Mouse (Mus musculus) right cerebral cortex, postnatal 4 days (tissue): ENCODE data around the gene Ech1.
A peak's percentile ranks its signal among the peaks of the same experiment; 100 is the strongest.

Experiments used
- DNase-seq: peaks from one replicate; pipeline ENCODE4 v3.0.0-alpha.2; 2022

Ech1 gene

DNA sequence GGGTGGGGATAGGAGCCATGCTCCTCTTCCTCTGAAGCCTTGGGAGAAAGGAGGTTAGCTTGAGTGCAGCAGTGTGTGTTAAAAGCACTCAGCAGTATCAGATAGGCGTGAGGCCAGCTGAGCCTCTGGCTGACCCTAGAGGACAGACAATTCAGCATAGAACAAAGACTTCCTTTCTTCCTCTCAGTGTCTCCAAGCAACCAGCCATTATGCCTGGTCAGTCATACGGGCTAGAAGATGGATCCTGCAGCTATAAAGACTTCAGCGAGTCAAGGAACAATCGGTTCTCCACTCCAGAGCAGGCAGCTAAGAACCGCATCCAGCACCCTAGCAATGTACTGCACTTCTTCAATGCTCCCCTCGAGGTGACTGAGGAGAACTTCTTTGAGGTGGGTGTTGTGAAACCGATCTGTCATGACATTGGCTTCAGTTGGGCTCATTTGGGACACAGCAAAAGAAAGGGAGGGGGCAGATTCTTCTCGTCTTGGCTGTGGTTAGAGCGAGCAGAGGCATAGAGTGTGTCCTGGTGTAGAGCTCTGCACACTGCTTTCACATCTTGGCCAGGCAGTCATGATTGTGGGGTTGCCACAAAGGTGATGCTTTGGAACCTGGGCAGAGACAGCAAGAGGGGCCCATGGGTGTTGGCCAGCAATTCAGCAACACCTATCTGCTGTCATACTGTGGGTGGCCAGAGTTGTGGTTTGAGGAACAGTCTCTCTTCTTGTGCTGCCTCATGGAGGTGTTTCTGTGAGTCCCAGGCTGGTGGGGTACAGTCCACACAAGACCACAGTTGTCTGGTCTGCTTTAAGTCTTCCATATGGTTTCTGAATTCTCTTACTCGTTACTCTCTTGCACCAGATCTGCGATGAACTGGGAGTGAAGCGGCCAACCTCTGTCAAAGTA lies 4.4 kb upstream of the Ech1 start:
- DNase-seq, result no peak

GRCm38 (mm10) chr7:28821261-28821831 lies 3.7 kb upstream of the Ech1 start:
- no peak for DNase-seq

- no peak for DNase-seq
These were observed 2.5 kb upstream of the Ech1 start for GRCm38 (mm10) chr7:28822556-28822955.

DNA sequence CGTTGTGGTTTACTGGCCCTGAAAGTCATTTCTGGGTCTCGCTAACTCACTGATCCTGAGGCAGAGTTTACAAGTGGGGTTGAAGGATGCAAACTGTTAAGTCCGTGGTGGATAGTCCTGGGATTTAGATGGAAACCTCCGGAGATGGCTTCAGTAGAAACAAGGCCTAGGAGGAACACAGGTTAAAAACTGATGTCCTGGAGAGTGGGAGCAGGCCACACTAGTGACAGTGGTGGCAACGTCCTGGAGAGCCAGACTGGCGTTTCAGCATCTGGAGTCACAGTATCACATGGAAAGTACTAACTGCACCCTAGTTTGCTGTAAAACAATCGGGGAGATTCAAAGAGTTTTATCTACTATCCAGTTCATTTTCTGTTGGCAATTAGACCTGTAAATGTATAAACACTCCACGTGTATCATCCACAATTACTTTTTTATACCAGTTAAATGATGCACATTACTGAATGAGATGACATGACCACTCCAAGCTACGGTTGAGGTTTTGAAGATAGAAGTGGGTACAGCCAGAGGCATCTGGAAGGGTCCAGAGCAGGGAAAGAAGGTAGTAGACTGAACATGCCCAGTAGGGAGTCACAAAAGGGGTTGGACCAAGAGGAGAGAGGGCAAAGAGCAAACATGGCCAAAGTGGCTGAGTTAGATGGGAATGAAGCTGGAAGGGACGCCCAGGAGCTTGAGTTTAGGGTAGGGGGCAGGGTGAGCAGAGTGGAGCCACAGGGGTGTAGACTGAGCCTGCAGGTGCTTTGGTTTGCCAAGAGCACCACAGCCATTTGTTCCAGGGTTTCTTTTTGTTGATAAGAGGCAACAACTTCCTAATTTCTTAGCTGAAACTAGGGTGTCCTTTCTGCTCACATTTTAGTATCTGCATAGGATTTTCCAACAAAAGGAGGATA lies 1.8 kb upstream of the Ech1 start:
- DNase-seq, result no peak

DNA sequence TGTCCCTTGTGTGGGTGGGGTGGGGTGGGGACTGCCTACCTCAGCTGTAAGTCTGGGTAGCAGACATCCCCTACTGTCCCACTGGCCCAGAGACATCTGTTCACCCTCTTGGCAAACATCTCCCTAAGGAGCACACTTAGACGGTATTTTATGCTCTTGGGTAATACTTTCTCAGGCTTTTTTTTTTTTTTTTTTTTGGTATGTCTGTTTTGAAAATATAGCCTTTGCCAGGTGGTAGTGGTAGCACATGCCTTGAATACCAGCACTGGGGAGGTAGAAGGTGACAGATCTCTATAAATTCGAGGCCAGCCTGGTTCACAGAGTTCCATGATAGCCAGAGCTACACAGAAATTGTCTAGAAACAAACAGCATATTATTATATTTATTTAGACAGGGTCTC lies 1.1 kb upstream of the Ech1 start:
- no peak for DNase-seq

GRCm38 (mm10) chr7:28825686-28826401 lies 827 bp downstream of the Ech1 start:
- no peak for DNase-seq

DNA sequence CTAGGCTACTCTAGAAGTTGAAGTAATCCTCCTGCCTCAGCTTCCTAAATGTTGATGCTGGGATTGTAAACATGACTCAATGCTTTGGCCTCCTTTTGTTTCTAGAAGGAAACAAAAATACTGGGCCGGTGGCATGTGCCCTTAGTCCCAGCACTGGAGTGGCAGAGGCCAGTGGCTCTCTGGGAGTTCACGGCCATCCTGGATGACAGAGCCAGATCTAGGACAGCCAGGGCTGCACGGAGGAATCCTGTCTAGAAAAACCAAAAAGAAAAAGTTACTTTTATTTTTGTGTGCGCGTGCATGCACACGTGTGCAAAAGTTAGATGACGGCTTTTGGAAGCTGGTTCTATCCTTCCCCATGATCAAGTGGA lies 1.4 kb downstream of the Ech1 start:
- DNase-seq, result no peak

- DNase-seq, result peak; percentile 38
These were observed 2.3 kb downstream of the Ech1 start for GRCm38 (mm10) chr7:28827338-28827737.

DNA sequence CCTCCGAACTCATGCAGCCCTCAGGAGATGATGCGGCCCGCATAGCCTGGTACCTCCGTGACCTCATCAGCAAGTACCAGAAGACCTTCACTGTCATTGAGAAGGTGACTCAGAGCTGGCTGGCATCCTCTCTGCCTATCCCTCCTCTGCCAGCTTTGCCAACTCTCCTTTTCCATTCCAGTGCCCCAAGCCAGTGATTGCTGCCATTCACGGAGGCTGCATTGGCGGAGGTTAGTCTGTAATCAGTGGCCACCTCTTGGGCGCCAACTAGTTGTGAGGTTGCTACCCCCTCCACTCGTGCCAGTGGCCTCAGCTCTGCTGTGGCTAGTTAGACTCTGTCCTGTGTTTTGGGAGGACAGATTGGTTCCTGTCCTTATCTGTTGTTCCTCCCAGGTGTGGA lies 4.8 kb downstream of the Ech1 start:
- DNase-seq, result no peak

GRCm38 (mm10) chr7:28830981-28831380 lies 6.0 kb downstream of the Ech1 start:
- no peak for DNase-seq

DNA sequence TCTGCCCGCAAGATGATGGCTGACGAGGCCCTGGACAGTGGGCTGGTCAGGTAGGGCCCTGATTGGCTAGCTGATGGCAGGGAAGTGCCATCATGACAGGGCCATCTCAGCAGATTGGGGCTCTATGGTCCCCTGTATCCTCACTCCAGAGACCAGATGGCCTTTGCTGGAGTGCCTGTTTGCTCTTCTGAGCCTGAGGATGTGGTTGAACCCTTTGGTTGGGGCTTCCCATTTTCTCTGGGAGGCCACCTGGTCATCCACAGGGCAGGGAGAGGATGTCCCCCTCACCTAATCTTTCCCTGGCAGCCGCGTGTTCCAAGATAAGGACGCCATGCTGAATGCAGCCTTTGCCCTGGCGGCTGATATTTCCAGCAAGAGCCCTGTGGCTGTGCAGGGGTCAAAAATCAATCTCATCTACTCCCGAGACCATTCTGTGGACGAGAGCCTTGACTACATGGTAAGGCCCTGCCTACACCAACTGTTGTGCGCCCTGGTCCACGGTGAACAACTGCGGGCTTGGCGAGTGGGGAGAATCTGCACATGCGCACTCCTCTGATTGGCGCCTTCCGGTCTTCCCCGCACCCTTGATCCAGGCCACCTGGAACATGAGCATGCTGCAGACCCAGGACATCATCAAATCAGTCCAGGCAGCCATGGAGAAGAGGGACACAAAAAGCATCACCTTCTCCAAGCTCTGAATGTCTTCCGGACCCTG lies 6.6 kb downstream of the Ech1 start:
- no peak for DNase-seq

GRCm38 (mm10) chr7:28832137-28832536 lies 7.1 kb downstream of the Ech1 start:
- no peak for DNase-seq

GRCm38 (mm10) chr7:28833723-28834347 lies 8.8 kb downstream of the Ech1 start, which contains the start of gene Lgals4:
Gene Lgals4, plus strand, starts transcription at chr7:28833854.
- DNase-seq, result no peak

DNA sequence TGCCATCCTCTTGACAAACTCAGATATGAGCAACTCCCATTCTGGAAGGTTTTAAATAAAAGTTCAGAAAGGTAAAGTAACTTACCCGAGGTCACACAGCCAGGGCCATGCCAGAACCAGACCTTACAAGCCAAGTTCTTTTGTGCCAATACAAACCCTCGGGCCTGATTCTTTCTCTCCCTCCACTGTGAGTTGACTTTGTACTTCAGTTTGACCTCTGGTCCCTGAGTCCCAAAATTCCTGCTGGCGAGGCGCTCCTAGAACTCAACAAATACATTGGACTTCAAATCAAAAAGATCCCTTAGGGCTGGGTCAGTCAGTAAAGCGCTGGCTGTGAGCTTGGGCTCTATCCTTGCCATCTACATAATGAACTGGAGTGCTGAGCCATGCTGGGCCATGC lies 11.9 kb downstream of the Ech1 start:
- no peak for DNase-seq

DNA sequence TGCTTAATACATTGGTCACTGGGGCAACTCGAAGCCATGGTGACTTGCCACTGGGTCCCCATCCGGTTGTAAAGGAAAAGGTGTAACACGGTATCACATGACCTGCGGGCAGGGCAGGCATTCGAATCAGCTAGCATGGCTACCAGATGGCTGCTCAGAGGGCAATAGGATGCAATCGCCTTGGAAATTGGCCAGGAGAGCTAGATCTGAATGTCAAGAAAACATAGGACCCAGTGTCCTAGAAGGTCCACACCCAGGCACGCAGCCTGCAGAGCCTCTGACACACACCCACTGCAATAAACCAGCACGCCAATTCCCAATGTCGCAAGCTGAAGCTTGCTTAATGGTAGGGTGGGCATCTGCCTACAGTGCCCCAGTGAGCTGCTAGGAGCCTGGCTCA lies 13.3 kb downstream of the Ech1 start:
- DNase-seq, result no peak

DNA sequence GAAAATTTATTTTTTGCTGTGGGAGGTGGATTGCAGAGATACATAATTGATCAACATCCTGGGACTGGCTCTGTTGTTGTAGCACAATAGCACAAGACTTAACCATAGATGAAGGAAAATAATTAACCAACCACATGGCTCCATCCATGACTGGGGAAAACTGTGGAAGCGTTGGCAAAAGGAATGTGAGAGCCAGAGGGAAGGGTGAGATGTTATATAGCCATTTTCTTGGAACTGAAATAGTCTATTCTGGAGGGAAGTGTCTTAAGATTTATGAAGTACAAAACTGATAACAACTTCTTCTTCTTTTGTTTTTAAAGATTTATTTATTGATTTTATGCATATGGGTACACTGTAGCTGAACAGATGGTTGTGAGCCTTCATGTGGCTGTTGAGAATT lies 22.3 kb downstream of the Ech1 start:
- DNase-seq, result no peak

DNA sequence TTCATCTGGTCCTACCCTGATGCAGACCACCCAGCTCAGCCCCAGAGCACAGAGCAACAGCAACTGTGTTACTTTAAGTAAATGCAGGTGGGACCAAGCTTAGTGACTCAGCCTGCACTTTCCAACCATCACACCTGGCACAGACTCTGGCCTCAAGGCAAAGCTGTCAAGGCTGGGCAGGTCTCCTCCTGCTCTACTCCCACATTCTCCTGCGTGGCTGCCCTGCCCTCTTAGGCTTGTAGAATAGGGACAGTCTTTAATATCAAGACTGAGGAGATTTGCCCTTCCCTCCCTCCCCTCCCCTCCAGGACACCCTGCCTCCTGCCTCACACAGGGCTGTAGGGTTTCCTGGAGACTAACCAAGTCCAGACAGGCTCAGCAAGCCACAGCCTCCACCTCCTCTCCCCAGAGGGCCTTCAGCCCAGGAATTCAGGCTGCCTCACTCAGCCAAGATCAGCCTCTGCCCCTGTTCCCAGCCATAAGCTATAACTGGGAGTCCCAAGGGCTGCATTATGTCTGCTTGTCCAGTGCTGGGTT lies 24.8 kb downstream of the Ech1 start:
- DNase-seq, result no peak

GRCm38 (mm10) chr7:28850642-28851041 lies 25.6 kb downstream of the Ech1 start:
- no peak for DNase-seq

DNA sequence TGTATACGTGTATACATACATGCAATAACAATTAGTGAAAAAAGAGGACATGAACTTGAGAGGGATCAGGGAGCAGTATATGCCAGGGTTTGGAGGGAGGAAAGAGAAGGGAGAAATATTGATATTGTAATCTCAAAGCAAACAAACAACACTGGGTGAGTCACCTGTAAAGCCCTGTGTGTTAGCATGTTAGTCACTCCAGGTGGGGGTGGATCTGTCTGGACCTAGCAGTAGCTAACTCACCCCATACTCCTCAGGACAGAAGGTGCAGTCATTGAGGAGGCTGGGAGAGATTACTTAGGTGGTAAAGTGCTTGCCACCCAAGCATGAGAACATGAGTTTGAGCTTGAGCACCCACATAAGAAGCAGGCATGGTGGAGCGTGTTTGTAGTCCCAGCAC lies 34.9 kb downstream of the Ech1 start:
- no peak for DNase-seq

DNA sequence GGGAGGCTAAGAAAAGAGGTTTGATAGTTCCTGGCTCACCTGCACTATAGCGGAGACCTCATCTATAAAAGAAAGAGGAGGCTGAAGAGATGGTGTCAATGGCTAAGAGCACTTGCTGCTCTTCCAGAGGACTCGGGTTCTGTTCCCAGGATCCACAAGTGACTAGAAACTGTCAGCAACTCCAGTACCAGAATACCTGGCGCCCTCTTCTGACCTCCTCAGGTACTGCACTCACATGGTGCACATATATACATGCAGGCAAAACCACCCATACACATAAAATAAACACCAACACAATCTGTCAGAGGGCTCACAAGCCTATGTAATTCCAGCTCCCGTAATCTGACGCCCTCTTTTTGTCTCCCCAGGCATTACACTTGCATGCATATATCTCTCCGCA lies 35.9 kb downstream of the Ech1 start:
- no peak for DNase-seq

- no peak for DNase-seq
These were observed 37.9 kb downstream of the Ech1 start for GRCm38 (mm10) chr7:28862817-28863499.
